8 mouse cellular contexts compared by ENCODE assay signal in genomic region chr8:46686664-46687336, GRCm38 (mm10). TPM values are rescaled to one million over a fixed set of nuclear protein-coding genes. Genes with fewer than 3 reads are reported as not detected.
A peak's percentile ranks its signal among the peaks of the same experiment; 100 is the strongest.
DNase-seq lines count a peak whose midpoint lies in the region; ATAC-seq and TF ChIP-seq lines count a peak whose summit lies in the region.

No protein-coding gene starts in this region.

- intact Hi-C loops in heart, postnatal 25 days (cut with DNase I), result loop anchor here (2.0 kb wide), 1 partner anchor 250 kb away; no protein-coding TSS in a partner anchor

- H3K27ac ChIP-seq in forebrain, embryonic 15.5 days (replicated peaks), result peak overlapping the region; percentile 91

- peak overlapping the region; percentile 77 for H3K4me3 ChIP-seq in forebrain, embryonic 15.5 days
- H3K4me3 ChIP-seq in lung, adult 2 months (replicated peaks; ENCODE audit: extremely low read depth, low read depth, low read length), result peak overlapping the region; percentile 86

- H3K4me2 ChIP-seq in forebrain, embryonic 15.5 days (replicated peaks), result peak overlapping the region; percentile 48

- H3K4me1 ChIP-seq in forebrain, embryonic 15.5 days, result no peaks in the 10 kb centered on the region
- no peaks in the 10 kb centered on the region for H3K4me1 ChIP-seq in lung, adult 2 months (ENCODE audit: control insufficient read depth, insufficient read depth, low read length)

- TF ChIP-seq POLR2A in lung, adult 2 months (IDR thresholded peaks at IDR 0.05; ENCODE audit: borderline replicate concordance, extremely low read depth, low read depth, low read length), result no peak

- no peaks in the 10 kb centered on the region for H3K36me3 ChIP-seq in forebrain, embryonic 15.5 days

- H3K9ac ChIP-seq in forebrain, embryonic 15.5 days (replicated peaks), result peak overlapping the region; percentile 78

- H3K9me3 ChIP-seq in forebrain, embryonic 15.5 days, result no peaks in the 10 kb centered on the region

- peak; percentile 95 for DNase-seq in ES-CJ7 (ENCODE audit: low read depth, low spot score)
- DNase-seq in cerebellum, adult 11 months, result peak; percentile 89
- DNase-seq in heart, postnatal 25 days (ENCODE audit: low spot score), result peak; percentile 84
- peak; percentile 91 to 98 for DNase-seq in layer of hippocampus, adult 18-20 months (ENCODE audit: low spot score in 2 of 2)
- DNase-seq in lung, adult 2 months, result peak; percentile 92
- peak; percentile 81 to 89 for DNase-seq in thymus, adult 18-20 months

- WGBS in forebrain, embryonic 15.5 days, result 1% methylated on average over 19 of the region's 19 CpGs
- under 1% methylated on average over 19 of the region's 19 CpGs for WGBS in lung, adult 2 months

- ATAC-seq in forebrain, embryonic 15.5 days (replicated peaks), result peak; percentile 100
- peak; percentile 98 for ATAC-seq in neutrophil, adult 5-6 weeks (ENCODE audit: extremely low read depth, insufficient number of reproducible peaks, low FRiP score, poor library complexity, severe bottlenecking)

- H3K27me3 ChIP-seq in forebrain, embryonic 15.5 days, result no peaks in the 10 kb centered on the region

- no peak for TF ChIP-seq CTCF in lung, adult 2 months (IDR thresholded peaks at IDR 0.05; ENCODE audit: insufficient read depth, low read length)

RNA-seq across cellular contexts. Expression of gene Irf2, which starts 52.7 kb away (rescaled TPM):
- 7.2 and 9.6 TPM in 2 replicates for polyA plus RNA-seq in forebrain, embryonic 15.5 days (2015; fragmentation: Nextera tagmentation; extraction: Ambion mirVana)
- total RNA-seq in heart, postnatal 25 days (2021), result 10 to 100 TPM; 40.4 to 45.4 TPM
- 10 to 100 TPM; 54.9 to 72.7 TPM for total RNA-seq in layer of hippocampus, adult 18-20 months (2021)
- polyA plus RNA-seq in lung, adult 2 months (2012; rRNA removed), result 20.5 and 24.6 TPM in 2 replicates
- 282 and 327 TPM in 2 replicates for total RNA-seq in neutrophil, adult 5-6 weeks (2017)

Comparison
In these comparisons a context has a peak if more than half of its experiments do, and no peak if none do; other contexts are left out.
1. Peak in every context shown above with its lines: DNase-seq, ATAC-seq, H3K4me3 ChIP-seq and H3K27ac ChIP-seq.